Mouse (Mus musculus) B cell, adult 2 months (primary cell): ENCODE data around the gene Atp6v1b1.

Experiments
- DNase-seq, 2 experiments: peaks; one replicate each; pipeline ENCODE4 v3.0.0; 2022

The Atp6v1b1 gene

DNA sequence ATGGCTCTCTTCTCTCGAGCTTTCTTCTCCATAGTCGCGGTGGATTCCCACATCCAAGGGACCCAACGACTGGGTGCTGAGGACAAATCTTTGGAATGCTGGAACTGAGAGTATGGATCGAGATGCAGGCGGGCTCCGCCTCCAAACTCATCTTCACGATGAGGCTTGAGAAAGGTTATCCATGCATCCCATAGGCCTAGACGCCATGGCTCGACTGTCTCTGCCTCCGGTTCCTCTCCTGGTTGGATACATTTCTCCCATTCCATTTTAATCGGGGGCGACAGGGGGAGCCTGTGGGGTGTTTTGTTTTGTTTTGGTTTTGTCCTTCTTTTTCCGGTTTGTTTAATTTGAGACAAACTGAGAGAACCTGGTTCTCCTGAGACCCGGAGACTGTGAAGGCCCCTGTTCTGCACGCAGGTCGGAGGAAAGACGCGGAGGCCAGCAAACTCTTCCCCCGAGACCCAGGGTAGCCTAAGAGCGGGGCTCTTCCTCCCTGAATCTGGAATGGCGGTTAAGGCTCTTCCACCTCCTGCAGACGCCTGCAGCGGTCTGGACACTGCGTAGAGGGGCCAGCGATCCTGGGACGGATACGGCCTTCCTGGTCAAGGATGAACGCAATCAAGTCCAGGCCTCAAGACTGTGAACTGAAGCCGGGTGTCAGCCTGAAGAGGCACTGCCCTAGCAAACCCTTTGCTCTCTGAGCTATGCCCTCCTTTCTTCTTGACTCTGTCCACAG is 27.2 kb upstream of the Atp6v1b1 start:
- DNase-seq: peak in 1 of 2 experiments; percentile 15

DNA sequence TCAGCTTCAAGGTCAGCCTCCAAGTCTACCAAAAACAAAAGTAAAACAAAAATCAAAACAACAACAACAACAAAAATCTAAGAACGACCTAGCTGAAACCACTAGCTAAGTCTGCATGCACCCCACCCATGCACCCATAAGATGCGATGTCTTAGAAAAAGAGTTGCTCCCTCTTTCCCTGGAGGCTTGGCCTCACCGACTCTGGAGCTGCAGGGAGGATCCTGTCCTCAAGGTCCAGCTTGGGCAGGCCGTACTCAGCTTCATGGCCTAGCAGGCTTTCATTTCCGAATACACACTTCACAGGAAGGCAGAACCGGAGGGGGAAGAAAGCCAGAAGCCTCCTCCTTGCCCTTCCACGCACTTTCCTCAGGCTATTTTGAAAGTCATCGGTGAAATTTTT is 25.8 kb upstream of the Atp6v1b1 start:
- DNase-seq: peak in 1 of 2 experiments; percentile 2

GRCm38 (mm10) chr6:83722526-83722925 is 20.3 kb upstream of the Atp6v1b1 start:
- DNase-seq: no peak

GRCm38 (mm10) chr6:83727178-83727577 is 15.6 kb upstream of the Atp6v1b1 start:
- no peak for DNase-seq

- DNase-seq: peak; percentile 58 to 64
These were observed 14.3 kb upstream of the Atp6v1b1 start for GRCm38 (mm10) chr6:83728488-83728887.

GRCm38 (mm10) chr6:83729350-83729970 is 13.3 kb upstream of the Atp6v1b1 start:
- DNase-seq: no peak

DNA sequence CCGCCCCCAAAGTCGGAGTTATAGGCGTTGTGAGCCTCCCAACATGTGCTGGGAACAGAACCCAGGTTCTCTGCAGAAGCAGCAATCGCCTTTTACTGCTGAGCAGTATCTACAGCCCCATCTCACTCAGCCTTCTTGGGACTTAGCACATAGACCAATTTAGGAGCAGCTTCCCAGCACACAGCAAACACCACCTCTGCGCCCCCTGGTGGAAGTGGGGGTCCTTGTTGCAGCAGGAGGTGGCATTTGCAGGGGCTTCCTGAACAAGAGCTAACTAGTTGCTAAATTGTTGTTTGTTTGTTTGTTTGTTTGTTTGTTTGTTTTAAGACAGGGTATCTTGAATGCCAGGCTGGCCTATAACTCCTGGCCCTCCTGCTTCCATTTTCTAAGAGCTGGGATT is 11.7 kb upstream of the Atp6v1b1 start:
- DNase-seq: peak; percentile 82 to 84

DNA sequence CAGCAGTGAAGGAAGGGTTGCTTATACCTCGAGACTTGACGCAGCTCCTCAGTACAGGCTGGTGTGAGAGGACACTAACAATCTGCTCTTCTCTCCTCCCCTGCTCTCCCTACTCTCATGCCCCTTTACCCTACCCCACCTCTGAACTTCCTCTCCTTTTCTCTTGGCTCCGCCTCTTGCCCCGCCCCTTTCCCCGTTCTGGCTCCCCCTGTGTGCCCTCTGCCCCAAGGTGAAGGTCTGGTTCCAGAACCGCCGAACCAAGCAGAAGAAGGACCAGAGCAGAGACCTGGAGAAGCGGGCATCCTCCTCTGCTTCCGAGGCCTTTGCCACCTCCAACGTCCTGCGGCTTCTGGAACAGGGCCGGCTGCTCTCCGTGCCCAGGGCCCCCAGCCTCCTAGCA is 5.5 kb upstream of the Atp6v1b1 start:
- DNase-seq: no peak

DNA sequence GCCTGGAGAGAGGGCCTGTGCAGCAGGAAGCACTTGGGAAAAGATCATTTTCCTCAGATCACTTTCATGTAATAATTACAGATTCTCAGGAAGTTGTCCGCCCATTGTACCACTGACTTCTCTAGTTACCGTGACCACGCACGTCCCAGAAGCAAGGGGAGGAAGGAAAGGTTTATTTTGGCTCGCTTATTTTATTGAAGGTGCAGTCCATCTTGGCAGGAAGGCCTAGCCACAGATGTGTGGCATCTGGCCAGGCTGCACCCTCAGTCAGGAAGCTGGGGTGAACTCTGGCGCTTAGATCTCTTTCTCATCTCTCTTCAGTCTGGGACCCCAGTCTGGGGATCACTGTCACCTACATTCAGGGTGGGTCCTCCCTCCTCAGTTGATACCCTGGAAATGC is 4.2 kb upstream of the Atp6v1b1 start:
- no peak for DNase-seq

- DNase-seq: no peak
These were observed 422 bp downstream of the Atp6v1b1 start for GRCm38 (mm10) chr6:83743212-83743611.

GRCm38 (mm10) chr6:83744126-83744525 is 1.3 kb downstream of the Atp6v1b1 start:
- no peak for DNase-seq

DNA sequence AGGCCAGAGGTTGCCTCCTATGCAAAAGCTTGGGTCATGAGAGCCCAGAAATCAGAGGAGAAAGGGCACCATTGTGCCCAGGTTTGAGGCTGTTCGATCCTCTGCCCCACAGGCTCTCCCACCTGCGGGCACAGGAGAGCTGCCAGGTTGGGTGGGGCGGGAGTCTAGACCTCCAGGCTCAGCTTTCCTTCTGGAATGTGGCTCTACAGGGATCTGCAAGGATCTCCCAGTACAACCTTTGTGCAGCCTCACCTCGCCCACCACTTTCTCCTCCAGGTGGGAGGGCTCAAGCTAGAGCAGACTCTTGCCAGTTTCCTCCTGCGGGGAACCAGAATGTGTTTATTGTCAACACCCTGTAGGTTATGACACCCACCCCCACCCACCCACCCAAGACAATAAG is 1.8 kb downstream of the Atp6v1b1 start:
- no peak for DNase-seq

DNA sequence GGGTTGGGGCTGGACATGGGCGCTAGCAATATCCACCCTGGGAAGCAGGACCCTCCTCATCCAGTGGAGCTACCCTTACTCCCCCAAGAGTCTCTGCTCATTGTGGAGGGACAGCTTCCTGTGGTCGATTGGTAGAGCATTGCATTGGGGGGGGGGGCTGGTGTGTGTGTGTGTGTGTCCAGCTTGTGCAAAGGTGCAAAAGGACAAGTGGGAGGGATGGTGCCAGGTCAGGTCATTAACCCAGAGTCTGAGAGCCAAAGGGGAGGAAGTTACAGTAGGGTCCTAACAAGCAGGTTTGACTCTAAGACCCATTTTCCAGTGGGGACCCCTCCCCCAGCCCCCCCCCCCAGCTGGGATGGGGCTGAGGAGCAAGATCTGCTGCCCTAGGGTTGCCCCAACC is 2.7 kb downstream of the Atp6v1b1 start:
- DNase-seq: no peak

DNA sequence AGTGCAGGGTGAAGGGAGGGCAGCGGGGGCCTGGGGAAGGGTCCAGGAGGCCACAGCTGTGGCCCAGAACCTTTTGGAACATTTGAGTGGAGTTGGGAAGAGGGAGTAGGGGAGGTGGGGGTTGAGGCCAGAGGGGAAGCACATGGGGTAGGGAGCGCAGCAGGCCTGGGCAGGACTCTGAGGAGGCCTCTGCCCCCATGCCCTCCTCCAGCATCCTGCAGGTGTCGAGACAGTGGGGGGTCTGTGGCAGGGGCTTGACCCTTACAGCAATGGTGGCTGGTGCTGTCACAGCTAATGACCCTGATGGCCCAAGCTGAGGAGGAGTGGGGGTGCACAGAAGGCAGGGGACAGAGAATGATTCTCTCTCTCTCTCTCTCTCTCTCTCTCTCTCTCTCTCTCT is 6.5 kb downstream of the Atp6v1b1 start:
- DNase-seq: no peak

GRCm38 (mm10) chr6:83750171-83750684 is 7.4 kb downstream of the Atp6v1b1 start:
- peak; percentile 70 to 72 for DNase-seq

- no peak for DNase-seq
These were observed 13.3 kb downstream of the Atp6v1b1 start for GRCm38 (mm10) chr6:83756051-83756450.

- DNase-seq: no peak
These were observed 19.6 kb downstream of the Atp6v1b1 start, which contains the start of gene Ankrd53 for GRCm38 (mm10) chr6:83762344-83762743. Ankrd53 (plus strand) TSS chr6:83762644.

DNA sequence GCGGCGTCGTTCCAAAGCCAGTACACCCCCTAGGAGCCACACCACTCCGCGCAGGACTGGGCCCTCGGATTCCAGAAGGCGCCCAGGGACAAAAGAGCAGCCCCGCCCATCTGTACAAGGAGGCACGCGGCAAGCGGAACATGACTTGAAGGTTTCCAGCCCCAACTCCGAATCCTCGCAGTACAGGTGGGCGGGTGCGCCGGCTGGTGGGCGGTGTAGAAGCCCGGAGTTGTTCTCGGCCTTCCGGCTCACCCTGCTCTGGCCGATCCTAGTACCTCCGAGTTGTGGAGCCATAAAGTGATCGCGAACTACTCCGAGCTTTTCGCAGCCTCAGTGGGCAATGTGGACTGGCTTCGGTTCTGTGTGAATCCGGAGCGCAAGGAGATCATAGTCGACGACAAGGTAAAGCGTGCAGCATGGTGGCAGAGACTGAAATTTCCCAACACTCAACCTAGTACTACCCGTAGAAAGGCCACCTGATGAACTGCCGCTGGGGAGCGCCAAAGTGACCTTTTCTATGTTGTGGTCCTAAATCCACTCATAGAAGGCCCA is 20.2 kb downstream of the Atp6v1b1 start:
- DNase-seq: peak; percentile 42 to 44

- DNase-seq: no peak
These were observed 24.2 kb downstream of the Atp6v1b1 start for GRCm38 (mm10) chr6:83766982-83767381.

DNA sequence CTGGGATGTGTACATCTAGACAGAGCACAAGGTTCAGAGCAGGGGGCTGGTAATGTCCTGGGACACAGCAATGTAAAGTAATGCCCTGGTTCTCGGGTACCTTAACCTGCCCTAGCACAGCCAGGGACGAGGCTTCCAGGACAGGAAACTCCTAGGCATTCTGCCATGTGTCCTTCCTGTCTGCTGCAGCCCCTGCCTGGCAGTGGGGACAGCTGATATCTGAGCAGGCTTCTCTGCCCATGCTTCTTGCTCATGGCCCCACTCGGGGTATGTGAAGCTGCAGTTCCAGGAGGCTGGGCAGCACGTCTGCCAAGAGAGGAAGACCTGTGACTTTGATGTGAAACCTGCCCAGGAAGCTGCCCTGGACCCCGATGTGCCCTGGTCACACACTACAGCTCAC is 25.7 kb downstream of the Atp6v1b1 start:
- DNase-seq: no peak

DNA sequence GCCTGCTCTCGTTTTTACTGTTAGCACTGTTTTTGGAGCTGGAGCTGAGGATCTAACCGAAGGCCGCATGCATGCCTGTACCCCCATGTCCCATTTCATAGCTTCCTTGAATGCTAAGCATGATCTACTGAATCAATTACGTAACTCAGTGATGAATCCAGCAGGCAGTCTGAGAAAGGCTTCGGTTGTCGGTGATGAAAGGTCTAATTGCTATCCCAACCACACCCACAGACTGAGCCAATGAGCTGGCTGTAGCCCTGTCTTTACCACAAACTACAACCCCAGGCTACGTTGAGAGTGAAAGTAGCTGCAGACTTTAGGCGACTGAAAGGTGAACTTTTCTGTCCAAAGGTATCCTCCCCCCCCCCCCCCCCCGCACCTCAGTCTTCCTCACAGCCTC is 31.3 kb downstream of the Atp6v1b1 start:
- DNase-seq: no peak

DNA sequence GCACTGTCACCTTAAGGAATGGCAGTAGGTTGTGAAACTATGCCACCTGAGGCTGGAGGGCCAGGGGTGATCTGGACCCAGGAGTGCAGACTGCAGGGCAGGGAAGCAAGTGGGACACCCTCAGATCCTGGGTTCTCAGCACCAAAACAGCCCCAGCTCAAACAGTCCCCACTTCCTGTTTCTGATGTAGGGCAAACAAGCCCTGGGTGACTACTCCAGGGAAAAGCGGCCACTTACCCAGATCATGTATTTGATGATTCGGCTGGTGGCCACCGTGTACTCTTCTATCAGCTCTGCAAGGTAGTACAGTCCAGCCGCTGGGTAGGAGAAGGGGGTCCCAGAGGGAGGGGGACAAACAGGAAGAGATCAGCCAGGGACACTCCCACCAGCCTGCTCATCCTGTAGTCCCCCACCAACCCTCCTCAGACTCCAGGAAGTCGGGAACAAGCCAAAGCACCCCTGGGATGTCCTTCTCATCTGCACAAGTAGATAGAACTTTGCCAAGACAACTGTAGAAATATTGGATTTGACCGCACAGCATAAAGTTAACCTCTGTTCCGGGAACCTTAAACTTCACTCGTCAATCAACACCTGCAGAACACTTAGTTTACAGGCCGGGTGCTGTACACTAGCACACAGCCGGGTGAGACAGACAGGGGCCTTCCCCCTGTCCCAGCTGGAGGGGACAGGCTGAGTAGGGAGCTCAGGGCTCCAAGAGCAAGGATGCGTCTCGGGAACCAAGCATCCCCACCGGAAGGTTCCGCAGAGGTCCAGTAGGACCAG is 32.2 kb downstream of the Atp6v1b1 start:
- peak in 1 of 2 experiments; percentile 21 for DNase-seq

GRCm38 (mm10) chr6:83775638-83776293 is 33.0 kb downstream of the Atp6v1b1 start, which contains the start of gene Tex261:
Tex261 (minus strand) TSS chr6:83775813.
- DNase-seq: peak; percentile 94 to 95
